Mouse (Mus musculus): Measurements from ENCODE around the gene Cobl.

Gene Cobl

DNA sequence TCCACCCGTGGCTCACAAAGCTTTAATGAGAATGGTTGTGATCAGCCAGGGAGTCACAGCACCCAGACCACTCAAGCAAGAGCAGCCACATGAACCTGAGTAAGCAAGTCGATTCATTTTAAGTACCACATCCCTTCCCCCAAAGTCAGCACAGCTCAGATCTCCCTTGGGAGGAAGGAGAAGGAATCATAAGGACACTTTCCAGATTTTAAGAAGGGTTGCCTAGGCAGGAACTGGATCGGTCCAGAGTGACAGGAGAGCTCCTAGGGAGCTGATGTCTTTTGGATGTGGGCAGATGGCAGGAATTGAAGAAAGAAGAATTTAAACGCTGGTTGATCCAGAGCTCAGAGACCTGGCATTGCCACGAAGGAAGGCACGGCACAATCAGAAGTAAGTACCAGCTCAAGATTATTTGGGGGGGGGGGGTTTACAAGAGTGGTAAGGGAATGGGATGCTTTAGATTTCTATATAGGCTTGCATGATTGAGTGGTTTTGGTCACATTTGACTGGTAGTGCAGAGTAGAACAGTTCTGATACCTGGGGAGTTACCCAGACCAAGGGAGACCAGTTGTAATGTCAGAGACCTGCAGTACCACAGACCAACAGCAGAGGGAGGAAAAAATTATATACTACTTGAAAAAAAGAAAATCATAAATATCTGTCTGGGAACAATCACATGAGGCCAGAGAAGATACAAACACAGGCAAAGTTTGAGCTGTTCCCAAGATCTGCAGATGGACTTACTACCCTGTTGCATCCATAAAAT, 150.3 kb downstream of the Cobl start:
- no peak for DNase-seq (ENCODE audit: extremely low spot score, low read depth, low spot score)

DNA sequence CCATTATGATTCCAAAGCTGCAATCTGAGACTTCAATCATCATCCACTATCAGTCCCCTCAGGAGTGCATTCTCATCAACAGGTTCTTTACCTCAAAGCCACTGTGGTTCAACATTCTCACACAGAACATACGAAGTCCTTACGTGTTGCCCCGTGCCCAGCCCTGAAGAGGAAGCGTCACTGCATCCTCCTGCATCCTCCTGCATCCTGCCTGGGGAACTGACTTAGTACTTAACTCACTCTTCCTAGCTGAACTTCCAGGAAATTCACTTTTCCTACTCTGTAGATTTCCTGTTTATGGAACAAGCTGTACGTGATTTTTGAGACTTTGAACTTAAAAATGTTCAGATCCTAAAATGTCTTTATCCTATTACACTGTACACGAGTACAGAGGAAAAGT, 153.3 kb downstream of the Cobl start:
- DNase-seq (ENCODE audit: extremely low spot score, low read depth, low spot score) = no peak

DNA sequence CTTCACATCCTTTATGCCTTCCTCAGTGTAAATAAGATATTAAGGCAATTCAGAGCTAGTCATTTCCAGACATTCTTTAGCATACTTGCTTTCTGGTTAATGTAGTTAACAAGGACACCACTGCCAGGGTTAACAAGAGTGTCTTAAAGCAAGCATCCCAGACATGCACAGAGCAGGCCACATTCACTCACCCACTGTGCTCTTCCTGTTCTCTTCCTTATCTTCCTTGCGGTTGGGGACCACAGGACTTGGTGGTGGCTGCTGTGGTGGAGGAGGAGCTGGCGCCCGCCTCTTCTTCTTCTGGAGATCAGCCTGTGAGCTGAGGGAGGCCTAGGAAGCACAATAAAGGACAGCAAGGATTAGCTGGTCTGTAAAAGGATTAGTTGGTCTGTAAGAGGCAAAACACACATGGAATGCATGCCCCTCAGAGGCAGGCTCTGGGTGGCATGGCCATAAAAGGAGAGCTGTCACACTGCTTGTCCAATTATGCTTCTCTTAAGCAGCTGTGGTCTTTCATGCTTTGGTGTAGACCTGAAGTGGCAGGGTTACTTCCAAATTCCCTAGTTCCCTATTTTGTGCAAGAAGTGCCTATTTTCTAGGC, 155.2 kb downstream of the Cobl start:
- no peak for DNase-seq (ENCODE audit: extremely low spot score, low read depth, low spot score)

DNA sequence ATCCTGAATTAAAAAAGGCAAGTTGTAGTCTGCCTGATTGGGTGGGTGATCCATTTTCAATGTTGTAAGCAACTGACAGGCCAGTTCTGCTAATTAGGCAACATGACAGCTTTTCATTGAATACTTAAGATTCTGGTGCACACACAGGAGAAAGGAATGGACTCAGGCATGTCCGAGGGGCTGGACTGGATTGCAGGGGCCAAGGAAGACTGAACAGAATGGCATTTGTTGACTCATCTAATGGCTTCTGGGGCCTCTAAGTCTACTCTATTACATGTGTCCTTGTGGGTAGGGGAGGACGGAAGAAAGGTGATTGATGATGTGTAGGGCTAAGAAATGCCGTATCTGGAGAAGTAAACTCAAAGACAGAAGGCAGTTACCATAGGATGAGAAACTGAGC, 159.9 kb downstream of the Cobl start:
- DNase-seq (ENCODE audit: extremely low spot score, low read depth, low spot score) = no peak

DNA sequence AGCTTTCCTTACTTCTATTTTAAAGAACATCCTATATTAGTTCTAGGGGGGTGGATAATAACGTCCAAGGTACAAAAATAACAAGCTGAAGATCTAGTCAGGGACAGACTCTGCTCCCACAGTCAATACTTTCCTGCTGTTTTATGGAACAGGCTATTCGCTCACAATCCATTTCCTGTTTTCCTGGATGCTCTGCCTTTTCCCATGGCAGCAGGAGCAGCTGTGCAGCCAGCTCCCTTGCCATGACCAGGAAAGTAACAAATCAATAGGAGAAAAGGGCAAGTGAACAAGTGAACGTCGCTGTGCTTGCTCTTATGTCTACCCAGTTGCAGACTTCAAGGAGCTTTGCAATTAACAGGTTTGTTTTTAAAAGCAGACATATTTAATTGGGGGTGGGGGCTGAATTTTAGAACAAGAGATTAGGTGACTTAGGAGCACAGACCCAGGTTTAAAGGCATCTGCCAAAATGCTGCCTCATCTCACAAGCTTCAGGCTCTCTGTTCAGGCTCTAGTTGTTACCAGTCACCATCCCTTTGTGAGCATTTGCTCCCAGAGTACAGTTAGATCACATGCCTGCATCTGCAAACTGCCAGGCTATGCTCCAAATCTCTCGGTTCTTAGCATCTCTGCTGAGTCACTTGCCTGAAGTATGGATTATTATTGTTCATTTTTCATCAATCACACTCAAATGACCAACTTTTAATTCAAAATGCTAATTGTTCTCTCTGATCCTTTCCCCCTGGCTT, 164.9 kb downstream of the Cobl start:
- DNase-seq (ENCODE audit: extremely low spot score, low read depth, low spot score) = no peak

DNA sequence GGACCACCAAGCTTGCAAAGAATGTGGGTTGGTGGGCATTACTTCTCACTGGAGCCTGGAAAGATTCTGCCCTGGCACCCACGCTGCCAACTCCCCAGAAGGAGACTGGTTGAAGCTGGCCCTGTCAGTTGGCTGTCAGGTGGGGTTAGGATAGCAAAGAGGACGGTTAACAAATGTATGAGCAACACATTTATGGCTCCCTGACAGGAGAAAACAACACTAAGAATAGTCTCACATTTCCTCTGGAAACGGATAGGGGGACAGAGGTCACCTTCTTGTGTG, 173.2 kb downstream of the Cobl start:
- no peak for DNase-seq (ENCODE audit: extremely low spot score, low read depth, low spot score)

DNA sequence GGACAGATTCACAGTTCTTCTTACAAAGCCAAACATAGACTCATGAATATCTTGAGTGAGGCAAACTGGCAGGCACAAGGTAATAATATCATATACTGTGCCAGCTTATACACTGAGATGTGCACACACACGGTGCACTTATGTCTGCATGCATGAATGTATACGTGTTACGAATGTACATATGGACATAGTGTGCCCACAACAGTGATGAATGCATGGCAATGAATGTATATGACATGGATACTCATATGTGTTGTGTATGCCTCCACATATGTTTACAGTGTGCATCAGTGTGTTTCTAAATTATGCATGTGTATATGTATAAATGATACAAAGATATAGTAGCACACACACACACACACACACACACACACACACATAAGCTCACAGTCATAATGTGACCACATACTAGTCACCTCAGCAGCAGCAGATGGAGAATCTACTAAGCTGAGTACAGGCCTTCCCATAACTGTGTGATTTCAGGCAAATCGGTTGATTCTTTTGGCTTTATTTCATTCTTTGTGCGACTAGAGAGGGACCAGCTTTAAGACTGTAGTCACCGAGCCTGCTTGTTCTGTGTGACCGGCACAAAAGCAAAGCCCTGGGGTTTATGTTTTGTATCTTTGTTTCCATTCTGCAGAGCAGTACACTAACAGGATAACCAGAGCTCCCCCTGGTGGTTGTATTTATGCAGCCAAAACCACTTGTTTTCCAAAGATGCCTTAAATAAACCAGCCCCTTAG, 173.7 kb downstream of the Cobl start:
- DNase-seq (ENCODE audit: extremely low spot score, low read depth, low spot score) = peak; percentile 68

DNA sequence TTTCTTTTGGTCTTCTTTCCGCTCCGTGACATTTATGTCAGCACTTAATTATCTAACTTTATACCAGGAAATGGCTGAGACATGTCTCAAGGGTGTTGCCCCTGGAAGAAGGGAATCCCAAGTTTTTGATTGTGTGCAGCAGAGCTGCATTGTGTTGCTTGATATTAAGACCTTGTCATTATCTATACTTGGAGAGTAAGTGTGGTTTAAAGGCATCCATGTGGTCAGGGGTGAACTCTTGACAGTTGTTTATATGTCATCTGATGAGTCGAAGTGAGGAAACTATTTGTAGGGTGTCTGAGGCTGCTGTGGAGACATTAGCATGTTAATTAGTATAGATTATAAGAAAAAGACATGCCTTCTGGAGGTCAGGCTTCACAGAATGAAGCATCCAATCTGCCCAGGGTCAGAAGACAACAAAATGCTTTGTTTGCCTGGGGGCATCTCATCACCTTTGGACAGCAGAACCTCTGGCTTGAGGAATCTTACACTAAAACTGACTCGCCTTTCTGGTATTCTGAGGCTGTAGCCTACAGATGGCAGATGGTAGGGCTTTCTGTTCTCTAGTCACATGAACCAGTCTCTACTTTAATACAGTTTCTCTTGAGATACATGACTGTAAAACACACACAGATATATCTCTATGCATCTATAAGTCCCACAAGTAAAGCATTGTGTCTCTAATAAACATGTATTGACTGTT, 179.3 kb downstream of the Cobl start:
- DNase-seq (ENCODE audit: extremely low spot score, low read depth, low spot score) = no peak

DNA sequence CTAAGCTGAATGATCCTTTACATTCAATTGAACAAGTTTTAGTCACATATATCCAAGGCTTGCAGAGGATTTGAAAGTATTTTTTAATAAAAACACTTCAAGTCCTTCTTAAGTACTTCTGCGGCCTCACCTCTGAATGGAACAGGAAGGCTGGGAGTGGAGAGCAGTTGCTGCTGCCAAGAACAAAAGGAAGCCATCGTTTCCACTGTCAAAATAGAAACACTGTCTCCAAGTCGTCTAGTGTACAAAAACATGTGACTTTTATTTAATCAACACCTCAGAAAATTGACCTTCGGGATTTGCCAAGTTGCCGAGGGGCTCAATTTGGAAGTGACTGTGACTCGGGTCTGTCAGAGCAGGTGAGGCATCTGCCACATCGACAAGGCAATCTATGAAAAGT, 184.0 kb downstream of the Cobl start:
- DNase-seq (ENCODE audit: extremely low spot score, low read depth, low spot score) = no peak

DNA sequence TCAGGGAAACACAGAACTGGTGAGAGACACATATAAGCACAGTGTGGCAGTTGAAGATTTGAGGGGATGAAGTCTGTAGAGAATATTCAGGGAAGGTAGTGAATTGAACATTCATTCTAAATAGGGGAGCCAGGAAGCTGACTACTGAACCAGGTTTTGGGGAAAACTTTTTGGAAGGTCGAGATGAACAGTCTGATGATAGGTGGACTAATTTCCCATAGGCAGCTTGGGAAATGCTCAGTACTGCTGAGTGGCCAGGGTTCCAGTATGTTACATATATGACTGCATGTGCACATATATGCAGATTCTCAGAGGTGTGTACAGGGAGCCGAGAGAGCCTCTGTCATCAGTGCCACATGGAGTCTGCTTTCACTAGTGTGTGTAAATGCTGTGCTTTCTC, 190.5 kb downstream of the Cobl start:
- no peak for DNase-seq (ENCODE audit: extremely low spot score, low read depth, low spot score)

DNA sequence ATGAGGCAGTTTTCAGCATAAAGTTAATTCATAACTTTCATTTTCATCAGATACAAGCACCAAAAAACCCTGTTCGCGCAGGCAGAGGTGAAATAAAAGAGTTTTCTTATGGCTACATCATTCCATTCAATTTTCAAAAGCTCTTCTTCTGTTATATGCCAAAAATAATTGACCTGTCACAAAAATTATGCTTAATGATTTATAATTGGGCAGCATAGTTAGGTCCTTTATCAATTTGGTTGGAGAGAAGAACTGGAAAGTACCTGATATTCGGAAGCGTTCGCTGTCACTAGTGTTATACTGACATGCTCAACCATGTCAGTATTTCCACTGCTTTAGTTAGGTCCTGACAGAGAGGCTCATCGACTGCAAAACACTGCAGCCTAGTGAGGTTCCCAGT, 191.0 kb downstream of the Cobl start:
- DNase-seq (ENCODE audit: extremely low spot score, low read depth, low spot score) = no peak

DNA sequence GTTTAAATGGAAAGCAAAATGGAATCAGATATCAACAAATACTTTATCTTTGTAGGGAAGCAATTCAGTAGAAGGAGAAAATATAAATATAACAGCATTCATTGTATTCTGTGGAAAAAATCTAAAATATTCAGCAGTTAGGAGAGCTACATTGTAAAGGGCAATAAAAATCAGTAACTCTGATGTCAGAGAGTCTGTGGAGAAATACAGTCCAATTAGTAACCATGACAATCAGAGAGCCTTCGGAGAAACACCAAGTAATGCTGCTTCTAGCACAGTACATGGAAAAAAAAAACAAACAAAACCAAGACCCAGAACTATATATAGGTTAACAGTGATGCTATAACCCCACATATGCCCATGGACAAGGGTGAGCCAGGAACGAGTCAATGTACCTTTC, 206.3 kb downstream of the Cobl start:
- no peak for DNase-seq (ENCODE audit: extremely low spot score, low read depth, low spot score)

DNA sequence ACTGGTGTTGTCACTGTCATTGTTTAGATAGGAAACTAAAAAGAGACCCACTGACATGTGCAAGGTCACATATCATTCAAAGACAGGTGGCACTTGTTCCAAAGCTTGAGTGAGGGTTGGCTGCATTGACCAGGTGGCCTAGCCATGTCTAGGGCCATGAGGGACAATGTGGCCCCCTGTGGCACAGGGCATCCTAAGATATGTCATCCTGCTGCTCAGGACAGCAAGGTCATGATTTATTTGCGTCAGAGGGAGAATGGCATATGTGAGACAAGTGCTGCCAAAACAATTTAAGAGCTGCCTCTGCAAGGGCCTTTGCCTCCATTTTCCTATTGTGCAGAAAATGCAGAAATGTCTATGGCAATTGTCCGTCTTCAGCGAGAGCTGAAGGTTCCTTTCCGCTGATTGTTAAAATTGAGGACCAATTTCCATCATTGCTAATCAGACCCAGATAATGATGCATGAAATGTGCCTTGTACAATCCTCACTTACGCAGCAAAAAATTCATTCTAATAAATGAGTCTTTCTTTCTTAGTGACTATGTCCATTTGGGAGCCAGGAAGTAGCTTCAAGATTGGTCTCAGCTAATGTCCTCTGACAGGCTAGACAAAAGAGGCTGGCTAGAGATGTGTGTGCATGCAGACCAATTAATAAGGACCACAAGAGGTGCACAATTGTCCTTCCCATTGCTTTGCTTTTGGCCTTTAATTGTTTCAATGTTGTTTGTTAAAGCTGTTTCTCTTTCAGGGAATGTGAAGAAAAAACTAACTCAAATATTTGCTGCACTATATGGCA, 207.2 kb downstream of the Cobl start:
- no peak for DNase-seq (ENCODE audit: extremely low spot score, low read depth, low spot score)

DNA sequence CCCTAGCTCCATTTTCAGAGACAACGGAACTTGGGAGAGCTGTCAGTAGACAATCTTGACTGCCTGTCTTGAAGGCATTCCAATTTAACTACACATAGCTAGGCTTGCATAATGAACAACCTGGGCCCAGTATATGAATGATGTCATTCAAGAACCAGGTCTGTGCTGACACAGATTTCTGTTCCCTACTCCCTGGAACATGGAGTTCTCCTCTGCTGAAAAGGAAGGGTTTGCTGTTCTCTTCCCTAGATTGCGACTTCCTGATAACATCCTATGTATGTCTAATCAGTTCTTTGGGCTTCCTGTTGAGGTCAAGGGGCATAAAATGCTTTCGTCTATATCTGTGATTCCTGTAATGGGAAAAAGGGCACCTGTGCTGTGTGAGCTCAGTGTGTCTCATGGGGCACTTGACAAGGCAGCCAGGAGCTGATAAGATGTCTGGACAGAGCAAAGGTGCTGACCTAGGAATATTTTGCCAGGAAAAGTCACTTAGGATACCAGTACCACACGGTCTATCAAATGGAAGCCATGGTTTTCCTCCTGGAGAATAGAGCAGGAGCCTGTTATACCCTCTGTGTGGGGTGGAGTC, 219.3 kb downstream of the Cobl start:
- DNase-seq (ENCODE audit: extremely low spot score, low read depth, low spot score) = no peak

DNA sequence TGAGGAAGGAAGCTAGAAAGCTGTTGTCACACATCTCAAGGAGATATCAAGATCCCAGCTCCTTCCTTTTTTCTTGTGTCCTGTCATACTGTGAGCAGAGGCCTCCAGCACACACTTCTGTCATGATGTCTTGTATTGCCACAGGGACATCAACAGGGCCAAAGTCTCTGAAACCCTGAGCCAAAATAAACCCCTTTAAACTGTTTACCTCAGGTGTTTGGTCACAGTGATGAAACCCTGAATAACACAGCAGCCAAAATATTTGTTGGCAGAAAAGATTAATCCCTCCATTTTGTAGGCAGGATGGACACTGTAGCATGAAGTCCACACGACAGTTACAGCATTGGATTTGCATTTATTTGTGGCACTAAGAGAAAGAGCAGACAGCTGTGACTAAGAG, 228.4 kb downstream of the Cobl start:
- no peak for DNase-seq (ENCODE audit: extremely low spot score, low read depth, low spot score)

DNA sequence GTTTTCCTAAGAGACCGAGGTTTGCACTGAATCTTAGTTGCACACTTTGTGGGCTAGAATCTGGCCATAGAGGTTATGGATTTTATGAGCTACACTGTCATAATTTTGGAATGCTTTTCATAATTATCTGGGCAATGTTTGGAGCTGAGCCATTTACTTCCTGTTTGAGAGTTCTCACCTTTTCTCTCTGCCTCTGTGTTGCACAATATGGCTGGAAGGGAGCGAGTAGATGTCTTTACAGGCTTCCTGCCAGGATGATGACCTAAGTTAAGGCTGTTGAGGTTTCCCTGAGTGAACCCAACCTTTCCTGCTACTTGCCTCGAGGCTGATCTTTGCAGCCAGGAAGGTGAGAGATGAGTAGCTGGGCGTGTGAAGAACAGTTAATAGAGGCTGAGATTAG, 229.9 kb downstream of the Cobl start:
- no peak for DNase-seq (ENCODE audit: extremely low spot score, low read depth, low spot score)

DNA sequence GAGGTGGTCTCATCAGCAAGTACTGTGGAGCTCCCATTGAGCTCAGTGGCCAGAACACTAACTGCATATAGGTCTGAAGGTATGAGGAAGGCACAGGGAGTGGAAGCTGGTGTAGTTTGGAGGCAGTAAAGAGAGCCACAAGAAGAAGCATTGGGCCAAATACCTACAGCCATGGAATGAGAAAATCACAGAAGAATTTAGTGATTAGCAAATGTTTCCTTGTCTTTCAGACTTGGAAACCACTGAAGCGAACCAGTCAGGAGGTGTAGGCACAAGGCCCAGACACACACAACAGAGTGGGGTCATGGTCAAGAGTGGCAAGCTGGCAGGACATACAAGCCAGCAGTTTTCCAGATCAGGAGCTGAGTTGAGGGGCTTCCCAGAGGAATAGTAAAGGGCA, 230.6 kb downstream of the Cobl start:
- DNase-seq (ENCODE audit: extremely low spot score, low read depth, low spot score) = no peak

DNA sequence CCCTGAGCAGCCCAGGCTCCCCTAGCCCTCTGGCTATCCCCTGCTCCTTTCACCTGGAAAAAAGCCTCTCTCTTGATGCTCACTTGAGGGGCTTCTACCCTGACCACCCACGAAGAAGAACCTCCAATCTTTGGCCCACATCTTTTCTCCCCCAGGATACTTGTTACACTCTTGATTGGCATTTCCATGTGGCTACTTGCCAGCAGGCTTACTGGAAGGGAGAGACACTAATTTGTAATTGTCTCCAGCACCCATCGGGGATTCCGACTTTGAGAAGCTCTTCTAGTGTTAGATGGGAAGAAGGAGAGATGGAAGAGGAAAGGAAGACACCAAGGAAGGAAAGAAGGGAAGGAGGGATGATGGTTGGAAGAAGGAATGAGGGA, 232.0 kb downstream of the Cobl start:
- DNase-seq (ENCODE audit: extremely low spot score, low read depth, low spot score) = no peak

DNA sequence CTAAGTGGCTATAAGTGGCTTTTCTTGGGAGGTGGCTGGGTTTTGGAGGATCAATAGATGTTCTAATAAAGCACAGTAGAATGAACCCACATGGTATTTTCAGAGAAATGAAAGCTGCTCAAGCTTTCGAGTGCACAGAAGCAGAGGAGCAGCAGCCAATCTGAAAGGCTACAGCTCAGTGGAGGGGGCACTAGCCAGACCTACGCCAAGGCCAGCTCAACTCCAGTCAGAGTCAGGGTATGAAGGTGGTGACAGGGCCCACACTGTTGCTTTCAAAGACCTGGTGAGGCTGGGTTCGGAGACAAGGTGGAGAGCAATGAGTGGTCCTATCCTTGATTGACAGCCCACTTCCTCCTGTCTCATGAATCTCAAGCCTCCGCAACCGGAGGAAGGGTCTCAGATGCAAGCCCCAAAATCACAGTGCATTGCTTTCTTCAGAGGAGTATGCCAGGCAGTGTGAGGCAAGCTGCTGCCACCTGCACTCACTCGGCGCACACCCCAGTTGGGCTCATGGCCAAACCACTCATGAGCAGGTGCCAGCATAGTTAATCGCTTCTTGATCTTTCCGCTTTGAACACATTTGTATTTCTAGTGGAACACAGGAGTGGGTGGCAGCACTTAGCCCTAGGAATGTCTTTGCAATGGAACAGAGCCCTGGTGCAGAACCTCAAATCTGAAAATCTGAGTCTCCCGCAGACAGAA, 232.6 kb downstream of the Cobl start:
- no peak for DNase-seq (ENCODE audit: extremely low spot score, low read depth, low spot score)
